Mouse (Mus musculus): Measurements from ENCODE around the gene Taco1.

GRCm38 (mm10) chr11:106058020-106058419 is 7.8 kb upstream of the Taco1 start:
- TF ChIP-seq CTCF (conservative IDR thresholded peaks at IDR 0.05; ENCODE audit: low read length) = no peak
- no peak for TF ChIP-seq POU5F1 (IDR thresholded peaks at IDR 0.05; ENCODE audit: borderline replicate concordance, low read length)
- TF ChIP-seq NANOG (IDR thresholded peaks at IDR 0.05; ENCODE audit: borderline replicate concordance, low read length) = no peak
